Mouse (Mus musculus) spleen, adult 2 months (tissue): ENCODE data around the gene Pkp3.

ENCODE experiments used
- CTCF ChIP-seq: fragments of 200-500 bp; IDR thresholded peaks from 2 replicates; pipeline ENCODE4 v1.5.1; 2011; ENCODE audit warnings: mild to moderate bottlenecking, inconsistent platforms; ENCODE audit not compliant: insufficient read depth, insufficient read length, insufficient replicate concordance; ENCODE audit errors: extremely low read depth
- POLR2A ChIP-seq: fragments of 200-500 bp; IDR thresholded peaks from 2 replicates; pipeline ENCODE4 v1.6.1; 2011; ENCODE audit warnings: low read depth, low read length, inconsistent platforms

- TF ChIP-seq CTCF (no peak), POLR2A (no peak)
Measured at GRCm38 (mm10) chr7:141131904-141132755, 54.1 kb downstream of the Pkp3 start.
